Mouse (Mus musculus) frontal cortex, postnatal 10 days (tissue): ENCODE measurements around the gene Fig4.
A peak's percentile ranks its signal among the peaks of the same experiment; 100 is the strongest.

Experiments
- DNase-seq, 2 experiments: peaks; one replicate each; pipeline ENCODE4 v3.0.0; 2022; ENCODE audit warnings: low spot score in 2 of 2, mixed read lengths in 1 of 2

The Fig4 gene

GRCm38 (mm10) chr10:41214083-41214482 is 89.0 kb downstream of the Fig4 start:
- DNase-seq: no peak

- no peak for DNase-seq
These were observed 93.5 kb downstream of the Fig4 start for GRCm38 (mm10) chr10:41209538-41209937.

- no peak for DNase-seq
These were observed 94.1 kb downstream of the Fig4 start for GRCm38 (mm10) chr10:41208860-41209377.

GRCm38 (mm10) chr10:41205647-41206046 is 97.4 kb downstream of the Fig4 start:
- no peak for DNase-seq

- DNase-seq: no peak
These were observed 98.3 kb downstream of the Fig4 start for GRCm38 (mm10) chr10:41204637-41205315.

- no peak for DNase-seq
These were observed 98.9 kb downstream of the Fig4 start for GRCm38 (mm10) chr10:41204191-41204590.

GRCm38 (mm10) chr10:41198719-41199118 is 104.3 kb downstream of the Fig4 start:
- no peak for DNase-seq

GRCm38 (mm10) chr10:41197788-41198187 is 105.3 kb downstream of the Fig4 start:
- no peak for DNase-seq

GRCm38 (mm10) chr10:41196295-41196694 is 106.8 kb downstream of the Fig4 start:
- no peak for DNase-seq

GRCm38 (mm10) chr10:41189392-41189791 is 113.7 kb downstream of the Fig4 start:
- DNase-seq: no peak

- DNase-seq: no peak
These were observed 119.1 kb downstream of the Fig4 start for GRCm38 (mm10) chr10:41183975-41184374.

- no peak for DNase-seq
These were observed 120.4 kb downstream of the Fig4 start for GRCm38 (mm10) chr10:41182644-41183043.

GRCm38 (mm10) chr10:41166141-41166540 is 136.9 kb downstream of the Fig4 start:
- no peak for DNase-seq

- DNase-seq: no peak
These were observed 140.0 kb downstream of the Fig4 start for GRCm38 (mm10) chr10:41163108-41163507.

- DNase-seq: no peak
These were observed 145.8 kb downstream of the Fig4 start for GRCm38 (mm10) chr10:41157296-41157695.

- no peak for DNase-seq
These were observed 146.4 kb downstream of the Fig4 start for GRCm38 (mm10) chr10:41156693-41157092.

- no peak for DNase-seq
These were observed 149.8 kb downstream of the Fig4 start for GRCm38 (mm10) chr10:41153229-41153750.

- no peak for DNase-seq
These were observed 151.2 kb downstream of the Fig4 start for GRCm38 (mm10) chr10:41151901-41152300.

GRCm38 (mm10) chr10:41151441-41151840 is 151.6 kb downstream of the Fig4 start:
- DNase-seq: peak in 1 of 2 experiments; percentile 20

GRCm38 (mm10) chr10:41151021-41151420 is 152.0 kb downstream of the Fig4 start:
- DNase-seq: no peak

- no peak for DNase-seq
These were observed 152.6 kb downstream of the Fig4 start for GRCm38 (mm10) chr10:41150496-41150895.

- no peak for DNase-seq
These were observed 153.8 kb downstream of the Fig4 start for GRCm38 (mm10) chr10:41149307-41149706.

- DNase-seq: no peak
These were observed 156.9 kb downstream of the Fig4 start for GRCm38 (mm10) chr10:41146141-41146540.
